Mouse (Mus musculus) midbrain, embryonic 16.5 days (tissue): ENCODE results near the gene Arhgap25. TPM values are rescaled to one million over a fixed set of nuclear protein-coding genes. Genes with fewer than 3 reads are reported as not detected.

Source experiments
- ATAC-seq: fragments of 200-750 bp; cut with Nextera tagmentation; 2 replicates; pipeline ENCODE4 v1.8.0; 2017; ENCODE audit warnings: moderate TSS enrichment
- H3K27ac ChIP-seq: fragments of 300-500 bp; sonication (generic); 2 replicates; pipeline ENCODE4 v1.5.1; 2014; ENCODE audit warnings: mild to moderate bottlenecking, low read length, mixed read lengths
- H3K27me3 ChIP-seq: fragments of 300-500 bp; sonication (generic); 2 replicates; pipeline ENCODE4 v1.6.1; 2014; ENCODE audit warnings: low read depth, low read length, mixed read lengths; ENCODE audit not compliant: control insufficient read depth, insufficient read depth
- H3K36me3 ChIP-seq: fragments of 300-500 bp; sonication (generic); 2 replicates; pipeline ENCODE4 v1.6.1; 2014; ENCODE audit warnings: mild to moderate bottlenecking, low read length, moderate library complexity, mixed read lengths; ENCODE audit not compliant: control insufficient read depth, insufficient read depth
- H3K4me1 ChIP-seq: fragments of 300-500 bp; sonication (generic); 2 replicates; pipeline ENCODE4 v1.6.1; 2014; ENCODE audit warnings: mild to moderate bottlenecking, low read length, mixed read lengths; ENCODE audit not compliant: control insufficient read depth, insufficient read depth
- H3K4me2 ChIP-seq: fragments of 300-500 bp; sonication (generic); 2 replicates; pipeline ENCODE4 v1.6.1; 2014; ENCODE audit warnings: mild to moderate bottlenecking, low read length, mixed read lengths
- H3K4me3 ChIP-seq: fragments of 300-500 bp; sonication (generic); 2 replicates; pipeline ENCODE4 v1.5.1; 2014; ENCODE audit warnings: low read depth, mild to moderate bottlenecking, low read length, moderate library complexity, mixed read lengths
- H3K9ac ChIP-seq: fragments of 300-500 bp; sonication (generic); 2 replicates; pipeline ENCODE4 v1.6.1; 2014; ENCODE audit warnings: low read depth, low read length, mixed read lengths
- H3K9me3 ChIP-seq: fragments of 300-500 bp; sonication (generic); replicated peaks from 2 replicates; pipeline ENCODE4 v1.6.1; 2014; ENCODE audit warnings: mild to moderate bottlenecking, low read length, mixed read lengths; ENCODE audit not compliant: control insufficient read depth, poor library complexity, severe bottlenecking
- WGBS: fragments of 180-500 bp; shearing (Covaris S2); extraction: QIAGEN DNeasy Blood & Tissue Kit; methylation state at CpG from one replicate; pipeline ENCODE4 v1.1.7; 2014; 5-methylcytosine and 5-hydroxymethylcytosine counted together
- polyA plus RNA-seq: library from polyadenylated mRNA; unstranded; fragments of >200 nt; fragmentation: Nextera tagmentation; extraction: Ambion mirVana; gene quantifications from 2 replicates; pipeline ENCODE4 v1.2.1, GENCODE M21; 2015

Gene Arhgap25
- polyA plus RNA-seq, 1 experiment from 2014 or later, result 0.99 TPM

DNA sequence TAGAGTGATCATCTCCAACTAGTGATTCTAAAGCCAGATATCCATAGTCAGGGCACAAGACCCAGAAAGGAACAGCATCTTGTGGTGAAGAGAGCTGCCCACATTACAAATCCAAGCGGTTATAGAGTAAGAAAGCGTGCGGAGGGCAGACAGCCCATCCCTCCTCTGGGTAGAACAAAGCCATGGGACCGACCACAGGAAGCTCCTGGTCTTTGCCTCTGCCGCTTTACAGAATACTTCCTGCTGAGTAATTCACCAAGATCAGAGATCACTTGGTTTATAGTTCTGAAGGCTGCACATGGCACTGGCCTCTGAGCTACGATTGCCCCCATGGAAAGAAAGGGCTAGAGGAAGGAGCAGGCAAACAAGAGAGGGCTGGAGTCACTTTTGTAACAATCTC is 30.6 kb downstream of the Arhgap25 start:
- WGBS, result 46% methylated on average over 6 of the region's 6 CpGs
- H3K36me3 ChIP-seq, result no peaks in the 10 kb centered on the region
- H3K27ac ChIP-seq, result no peak overlapping the region
- no peaks in the 10 kb centered on the region for H3K9me3 ChIP-seq
- no peak overlapping the region for H3K4me2 ChIP-seq
- no peaks in the 10 kb centered on the region for H3K27me3 ChIP-seq
- no peaks in the 10 kb centered on the region for H3K4me1 ChIP-seq
- H3K4me3 ChIP-seq, result no peak overlapping the region
- no peak for ATAC-seq
- H3K9ac ChIP-seq, result no peak overlapping the region

DNA sequence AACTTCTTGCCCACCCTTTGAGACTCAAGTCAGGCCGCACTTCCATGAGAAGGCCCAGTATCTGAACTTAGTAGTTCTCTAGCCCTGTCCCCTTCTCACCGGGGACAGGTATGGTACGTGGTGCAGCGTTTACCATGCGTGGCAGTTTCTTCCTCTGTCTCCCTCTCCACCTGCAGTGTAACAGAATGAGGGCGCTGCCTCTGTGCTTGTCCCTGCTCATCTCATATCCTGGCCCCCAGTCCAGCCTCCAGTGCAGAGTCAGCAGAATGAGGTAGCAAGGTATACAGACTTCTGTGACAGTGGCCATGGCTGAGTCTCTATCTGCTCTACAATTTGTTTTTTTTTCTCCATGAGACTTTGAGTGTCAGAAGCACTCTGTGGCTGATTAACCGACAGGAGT is 32.4 kb downstream of the Arhgap25 start:
- H3K4me1 ChIP-seq, result no peaks in the 10 kb centered on the region
- H3K27ac ChIP-seq, result no peak overlapping the region
- no peaks in the 10 kb centered on the region for H3K9me3 ChIP-seq
- ATAC-seq, result no peak
- H3K9ac ChIP-seq, result no peak overlapping the region
- H3K4me3 ChIP-seq, result no peak overlapping the region
- WGBS, result 88% methylated on average over 7 of the region's 7 CpGs
- no peaks in the 10 kb centered on the region for H3K36me3 ChIP-seq
- H3K4me2 ChIP-seq, result no peak overlapping the region
- no peaks in the 10 kb centered on the region for H3K27me3 ChIP-seq

DNA sequence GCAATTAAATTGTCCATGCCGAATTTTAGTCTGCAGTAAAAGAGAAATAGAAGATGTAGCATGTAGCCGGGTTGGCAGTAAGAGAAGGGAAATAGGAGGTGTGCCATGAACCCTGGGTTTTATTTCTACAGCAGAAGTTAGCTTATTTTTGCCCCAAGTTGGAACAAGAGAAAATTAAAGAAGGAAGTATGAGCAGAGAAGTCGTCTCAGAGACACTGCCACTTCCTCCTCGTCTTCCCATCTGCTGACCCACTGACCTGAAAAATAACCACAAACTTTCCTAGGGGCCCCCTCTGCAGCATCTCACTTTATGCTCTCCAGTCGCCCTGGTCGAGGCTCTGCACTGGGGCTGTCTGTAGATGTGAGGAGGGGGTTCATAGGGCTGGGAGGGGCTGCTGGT is 33.3 kb downstream of the Arhgap25 start:
- Histone ChIP-seq H3K27ac (no peak overlapping the region), H3K9me3 (no peaks in the 10 kb centered on the region), H3K4me3 (no peak overlapping the region), H3K4me2 (no peak overlapping the region), H3K9ac (no peak overlapping the region), H3K27me3 (no peaks in the 10 kb centered on the region), H3K4me1 (no peaks in the 10 kb centered on the region), H3K36me3 (no peaks in the 10 kb centered on the region)
- 73% methylated on average over 6 of the region's 6 CpGs for WGBS
- no peak for ATAC-seq

DNA sequence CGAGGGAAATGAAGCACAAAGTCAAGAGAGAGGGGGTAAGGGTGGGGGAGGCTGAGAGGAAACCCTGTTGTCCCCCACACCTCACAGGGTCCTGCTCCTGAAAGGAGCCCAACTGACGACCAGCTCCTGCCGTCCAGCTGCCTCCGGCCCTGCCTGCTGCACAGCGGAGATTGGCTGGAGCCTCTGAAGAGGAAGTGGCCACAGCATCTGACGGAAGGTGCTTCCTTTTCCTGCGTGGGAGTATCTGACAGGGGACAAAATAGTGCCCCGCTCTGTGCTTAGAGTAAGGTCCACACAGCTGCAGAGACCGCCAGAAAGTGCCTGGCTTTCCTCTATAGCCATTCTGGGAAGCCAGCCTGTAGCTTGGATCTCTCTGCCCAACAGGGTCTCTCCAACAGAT is 36.9 kb downstream of the Arhgap25 start:
- Histone ChIP-seq H3K27ac (no peak overlapping the region), H3K9me3 (no peaks in the 10 kb centered on the region), H3K4me3 (no peak overlapping the region), H3K9ac (no peak overlapping the region), H3K4me2 (no peak overlapping the region), H3K27me3 (no peaks in the 10 kb centered on the region), H3K36me3 (no peaks in the 10 kb centered on the region), H3K4me1 (no peaks in the 10 kb centered on the region)
- no peak for ATAC-seq
- 80% methylated on average over 9 of the region's 9 CpGs for WGBS

DNA sequence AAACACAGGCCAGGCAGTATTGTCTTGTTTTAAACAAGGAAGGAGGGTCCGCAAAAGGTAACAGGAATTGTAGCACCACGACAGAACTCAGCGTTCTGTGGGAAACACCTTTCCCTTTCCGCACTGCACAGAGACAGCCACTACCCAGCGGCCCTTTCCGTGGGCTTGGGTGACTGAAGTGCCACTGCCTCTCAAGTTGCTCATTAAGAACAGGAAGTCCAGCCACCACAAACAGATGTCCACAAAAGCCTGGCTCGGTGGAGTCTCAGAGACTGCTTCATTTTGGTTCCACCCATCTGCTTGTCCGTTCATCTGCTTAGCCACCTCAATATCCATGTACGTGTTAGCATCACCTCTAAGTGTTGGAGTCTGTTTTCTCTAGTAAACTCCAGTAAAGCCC is 38.7 kb downstream of the Arhgap25 start:
- ATAC-seq, result no peak
- H3K36me3 ChIP-seq, result no peaks in the 10 kb centered on the region
- H3K27me3 ChIP-seq, result no peaks in the 10 kb centered on the region
- 91% methylated on average over 9 of the region's 9 CpGs for WGBS
- H3K4me2 ChIP-seq, result no peak overlapping the region
- no peak overlapping the region for H3K4me3 ChIP-seq
- no peaks in the 10 kb centered on the region for H3K4me1 ChIP-seq
- H3K9ac ChIP-seq, result no peak overlapping the region
- no peak overlapping the region for H3K27ac ChIP-seq
- no peaks in the 10 kb centered on the region for H3K9me3 ChIP-seq

DNA sequence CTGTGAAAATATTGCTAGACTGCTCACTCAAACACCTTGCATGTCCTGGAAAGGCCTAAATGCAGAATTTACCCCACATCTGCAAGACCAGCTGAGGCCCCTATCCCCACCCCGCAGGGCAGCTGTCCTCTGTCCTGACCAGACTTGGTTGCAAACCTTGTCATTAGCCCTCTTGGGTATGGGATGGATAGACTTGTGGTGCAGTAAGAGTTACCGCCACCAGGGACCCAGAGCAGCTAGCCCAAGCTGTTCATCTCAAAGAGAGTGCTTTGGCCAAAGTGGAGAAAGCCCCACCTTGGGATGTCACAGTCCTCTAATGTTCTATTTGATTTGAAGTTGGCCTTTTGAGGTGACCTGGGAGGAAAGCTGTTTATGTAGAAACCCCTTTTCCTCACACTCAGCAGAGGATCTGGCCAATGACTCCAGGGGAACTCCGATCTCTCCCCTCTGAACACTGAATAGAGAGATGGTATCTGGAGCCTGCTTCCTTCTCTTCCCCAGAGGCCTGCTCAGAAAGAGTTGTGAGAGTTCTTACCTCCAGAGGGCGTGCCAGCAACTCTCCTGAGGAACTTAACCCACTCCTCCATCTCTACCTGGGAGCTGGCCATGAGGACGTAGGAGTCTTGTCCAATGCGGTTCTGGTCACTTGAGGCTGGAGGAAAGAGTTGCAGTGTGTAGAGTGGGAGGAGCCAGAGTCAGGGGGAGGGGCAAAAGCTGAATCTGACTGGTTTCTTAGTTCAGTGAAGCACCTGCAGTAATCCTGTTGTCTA is 45.2 kb downstream of the Arhgap25 start:
- Histone ChIP-seq H3K4me3 (no peak overlapping the region), H3K4me2 (no peak overlapping the region), H3K9me3 (no peaks in the 10 kb centered on the region), H3K27me3 (no peaks in the 10 kb centered on the region), H3K9ac (no peak overlapping the region), H3K27ac (no peak overlapping the region), H3K36me3 (no peaks in the 10 kb centered on the region), H3K4me1 (no peaks in the 10 kb centered on the region)
- no peak for ATAC-seq
- 70% methylated on average over 6 of the region's 6 CpGs for WGBS

DNA sequence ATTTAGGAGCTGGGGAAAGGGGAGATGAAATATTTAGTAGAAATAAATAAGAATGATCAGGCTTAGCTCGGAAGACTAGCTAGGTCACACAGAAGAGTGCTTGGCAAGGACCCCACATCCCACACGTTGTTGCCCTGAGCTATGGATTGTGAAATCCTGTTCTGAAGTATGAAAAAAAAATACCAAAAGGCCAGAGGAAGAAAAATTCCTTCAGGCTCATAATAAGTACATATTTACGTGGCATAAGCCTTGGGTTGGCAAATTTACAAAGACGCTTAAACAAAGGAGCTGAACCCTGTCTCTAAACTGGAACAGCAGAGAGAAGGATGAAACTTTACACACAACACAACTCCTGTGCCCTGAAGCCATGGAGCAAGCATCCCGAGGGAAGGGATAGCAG is 48.3 kb downstream of the Arhgap25 start:
- Histone ChIP-seq H3K27me3 (no peaks in the 10 kb centered on the region), H3K9ac (no peak overlapping the region), H3K4me1 (no peaks in the 10 kb centered on the region), H3K9me3 (no peaks in the 10 kb centered on the region), H3K27ac (no peak overlapping the region), H3K4me2 (no peak overlapping the region), H3K4me3 (no peak overlapping the region), H3K36me3 (no peaks in the 10 kb centered on the region)
- ATAC-seq, result no peak
- WGBS, result 74% methylated on average over 5 of the region's 5 CpGs

DNA sequence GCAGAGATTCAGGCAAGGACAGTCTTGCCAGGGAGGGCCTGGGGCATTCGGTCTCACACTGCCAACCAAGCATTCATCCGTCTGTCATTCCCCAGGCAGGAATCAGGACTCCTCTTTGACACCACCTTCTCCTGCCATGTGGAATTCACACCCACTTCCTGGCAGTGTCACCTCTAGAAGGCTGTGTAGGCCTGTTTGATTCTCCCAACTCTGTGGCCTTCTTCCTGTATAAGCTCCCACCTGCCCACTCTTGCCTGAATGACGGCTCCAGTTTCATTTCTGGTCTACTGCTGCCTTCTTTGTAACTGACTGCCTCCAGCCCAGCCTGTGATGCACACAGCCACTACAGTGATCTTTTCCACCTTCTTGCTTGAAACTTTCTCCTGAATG is 49.2 kb downstream of the Arhgap25 start:
- Histone ChIP-seq H3K27me3 (no peaks in the 10 kb centered on the region), H3K27ac (no peak overlapping the region), H3K4me3 (no peak overlapping the region), H3K4me1 (no peaks in the 10 kb centered on the region), H3K36me3 (no peaks in the 10 kb centered on the region), H3K9me3 (no peaks in the 10 kb centered on the region), H3K4me2 (no peak overlapping the region), H3K9ac (no peak overlapping the region)
- no peak for ATAC-seq
- 77% methylated on average over 3 of the region's 3 CpGs for WGBS

DNA sequence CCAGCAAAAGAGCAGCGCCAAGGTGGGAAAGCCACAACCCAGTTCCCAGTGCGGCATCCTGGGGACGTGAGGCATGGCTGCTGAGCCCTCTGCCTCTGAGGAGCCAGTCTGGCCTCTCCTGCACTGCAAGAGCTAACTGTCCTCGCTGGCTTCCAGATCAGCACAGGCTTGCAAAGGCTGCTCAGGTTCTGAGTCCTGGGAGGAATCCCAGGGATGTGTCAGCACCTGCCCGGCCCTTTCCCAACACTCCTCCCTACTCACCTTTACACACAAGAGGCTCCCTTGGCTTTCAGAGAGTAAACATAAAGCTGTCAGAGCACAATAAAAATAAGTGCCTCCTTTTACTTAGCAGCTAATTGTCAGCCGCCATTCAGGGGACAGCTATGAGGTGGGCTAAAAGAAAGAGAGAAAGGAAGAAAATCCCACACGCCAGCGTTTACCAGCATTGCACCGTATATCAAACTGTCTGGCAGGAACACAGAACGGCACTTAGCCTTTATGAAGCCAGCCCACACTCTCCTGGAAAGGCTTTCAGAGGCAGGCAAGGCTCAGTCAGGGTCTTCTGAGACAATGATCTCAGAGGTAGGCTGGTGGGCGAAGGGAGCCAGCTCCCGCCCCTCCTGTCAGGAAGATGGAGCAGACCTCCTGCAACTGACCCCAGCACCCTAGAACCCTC is 49.7 kb downstream of the Arhgap25 start:
- Histone ChIP-seq H3K4me1 (no peaks in the 10 kb centered on the region), H3K9me3 (no peaks in the 10 kb centered on the region), H3K27ac (no peak overlapping the region), H3K36me3 (no peaks in the 10 kb centered on the region), H3K4me3 (no peak overlapping the region), H3K4me2 (no peak overlapping the region), H3K27me3 (no peaks in the 10 kb centered on the region), H3K9ac (no peak overlapping the region)
- no peak for ATAC-seq
- WGBS, result 68% methylated on average over 12 of the region's 12 CpGs
